Mouse (Mus musculus): Measurements from ENCODE around the gene Mapkapk5. TPM values are rescaled to one million over a fixed set of nuclear protein-coding genes. Genes with fewer than 3 reads are reported as not detected.
"Not testable (repeated sequence)": the region's sequence is repeated elsewhere in the genome, so short reads cannot be mapped to it uniquely, and the experiment has no call there.

Mapkapk5 gene
- polyA plus RNA-seq, 1 experiment from 2014 or later: 68.8 TPM

DNA sequence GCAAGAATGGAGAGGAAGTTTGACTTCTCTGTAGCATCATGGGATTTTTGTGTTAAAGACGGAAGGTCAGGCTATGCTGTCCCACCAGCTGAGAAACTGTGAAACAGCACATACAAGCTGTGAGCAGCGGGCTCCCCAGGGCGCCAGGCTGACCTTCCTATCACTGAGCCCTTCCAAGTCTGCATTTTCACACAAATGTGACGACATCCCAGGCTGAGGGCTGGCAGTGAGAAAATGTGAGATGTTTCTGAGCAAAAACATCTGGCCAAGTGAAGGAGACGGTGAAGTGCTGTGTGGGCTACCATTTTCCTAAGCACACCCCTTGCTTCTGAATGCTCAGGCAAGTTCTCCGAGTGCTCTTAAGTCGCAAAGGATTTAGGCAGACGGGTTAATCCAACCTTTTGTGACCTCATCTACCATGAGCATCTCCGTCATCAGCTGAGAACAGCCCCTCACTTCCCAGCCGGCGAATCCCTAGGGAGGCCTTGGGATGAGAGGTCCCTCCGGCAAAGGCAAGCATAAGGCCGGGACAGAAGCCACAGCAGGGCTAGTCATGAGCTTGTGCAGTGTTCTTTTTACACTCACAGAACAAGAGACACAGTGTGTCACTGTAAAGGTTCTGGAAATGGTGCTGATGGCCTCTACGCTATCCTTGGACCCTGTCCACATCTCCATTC is 19.8 kb downstream of the Mapkapk5 start:
- peaks cover 85% of the 10 kb centered on the region for H3K36me3 ChIP-seq (ENCODE audit: control insufficient read depth, insufficient read depth, low read length)
- no peak overlapping the region for H3K4me2 ChIP-seq (ENCODE audit: low read length)
- H3K4me3 ChIP-seq (replicated peaks; ENCODE audit: low read depth, low read length): no peak overlapping the region
- 90% methylated on average over 14 of the region's 14 CpGs for WGBS
- H3K9me3 ChIP-seq (ENCODE audit: control insufficient read depth, low read length): no peaks in the 10 kb centered on the region
- no peak overlapping the region for H3K27ac ChIP-seq (replicated peaks; ENCODE audit: low read depth, low read length)
- no peaks in the 10 kb centered on the region for H3K27me3 ChIP-seq (ENCODE audit: control insufficient read depth, insufficient read depth, low read length)
- no peak for ATAC-seq (ENCODE audit: low FRiP score, low TSS enrichment)
- no peak for DNase-seq
- H3K9ac ChIP-seq (replicated peaks; ENCODE audit: low read length): no peak overlapping the region
- H3K4me1 ChIP-seq (ENCODE audit: control insufficient read depth, insufficient read depth, low read length): no peaks in the 10 kb centered on the region

DNA sequence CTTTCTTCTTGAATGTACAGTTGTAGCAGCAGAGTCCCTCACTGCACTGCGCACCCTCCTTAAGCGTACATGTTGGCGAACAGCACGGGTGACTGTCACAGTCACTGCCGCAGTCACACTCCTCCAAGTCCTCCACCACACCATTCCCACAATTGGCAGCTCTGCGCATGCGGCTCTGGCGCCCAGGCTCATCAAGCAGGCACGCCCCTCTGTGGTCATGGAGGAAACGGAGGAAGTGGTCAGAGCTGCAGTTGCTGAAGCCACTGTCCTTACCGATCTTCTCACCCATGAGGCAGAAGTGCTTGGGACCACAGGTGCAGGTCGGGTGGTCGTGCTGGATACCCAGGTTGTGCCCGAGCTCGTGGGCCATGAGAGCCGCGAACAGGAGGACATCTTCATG is 25.9 kb downstream of the Mapkapk5 start:
- not testable (repeated sequence) for ATAC-seq (ENCODE audit: low FRiP score, low TSS enrichment); H3K4me1 ChIP-seq (ENCODE audit: control insufficient read depth, insufficient read depth, low read length); DNase-seq; H3K9ac ChIP-seq (replicated peaks; ENCODE audit: low read length); H3K27me3 ChIP-seq (ENCODE audit: control insufficient read depth, insufficient read depth, low read length); H3K4me3 ChIP-seq (replicated peaks; ENCODE audit: low read depth, low read length); H3K4me2 ChIP-seq (ENCODE audit: low read length); H3K27ac ChIP-seq (replicated peaks; ENCODE audit: low read depth, low read length); H3K9me3 ChIP-seq (ENCODE audit: control insufficient read depth, low read length)
- H3K36me3 ChIP-seq (ENCODE audit: control insufficient read depth, insufficient read depth, low read length): peaks cover 56% of the 10 kb centered on the region
- 93% methylated on average over 11 of the region's 17 CpGs for WGBS

DNA sequence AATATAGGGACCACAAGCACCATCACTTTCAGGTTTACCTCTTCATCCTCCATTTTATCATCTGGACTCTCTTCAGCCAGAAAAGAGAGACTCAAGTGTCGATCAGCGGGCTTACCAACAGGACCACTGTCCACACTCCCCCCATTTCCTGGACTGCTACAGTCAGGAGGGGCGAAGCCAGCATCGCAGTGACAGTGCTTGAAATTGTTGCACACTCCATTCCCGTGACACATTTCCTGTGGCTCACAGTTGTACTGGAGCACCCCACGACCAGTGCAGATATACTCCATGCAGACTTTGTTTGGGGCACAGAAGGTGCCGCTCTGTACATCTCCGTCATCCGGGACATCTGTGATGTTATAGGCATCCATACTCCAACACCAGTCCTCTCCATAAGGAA is 26.7 kb downstream of the Mapkapk5 start:
- Histone ChIP-seq H3K9me3 (ENCODE audit: control insufficient read depth, low read length) (no peaks in the 10 kb centered on the region), H3K4me2 (ENCODE audit: low read length) (no peak overlapping the region), H3K36me3 (ENCODE audit: control insufficient read depth, insufficient read depth, low read length) (peaks cover 48% of the 10 kb centered on the region), H3K9ac (replicated peaks; ENCODE audit: low read length) (no peak overlapping the region), H3K27me3 (ENCODE audit: control insufficient read depth, insufficient read depth, low read length) (no peaks in the 10 kb centered on the region), H3K27ac (replicated peaks; ENCODE audit: low read depth, low read length) (no peak overlapping the region), H3K4me3 (replicated peaks; ENCODE audit: low read depth, low read length) (no peak overlapping the region), H3K4me1 (ENCODE audit: control insufficient read depth, insufficient read depth, low read length) (no peaks in the 10 kb centered on the region)
- ATAC-seq (ENCODE audit: low FRiP score, low TSS enrichment) (no peak), DNase-seq (no peak)
- WGBS: 95% methylated on average over 9 of the region's 9 CpGs

DNA sequence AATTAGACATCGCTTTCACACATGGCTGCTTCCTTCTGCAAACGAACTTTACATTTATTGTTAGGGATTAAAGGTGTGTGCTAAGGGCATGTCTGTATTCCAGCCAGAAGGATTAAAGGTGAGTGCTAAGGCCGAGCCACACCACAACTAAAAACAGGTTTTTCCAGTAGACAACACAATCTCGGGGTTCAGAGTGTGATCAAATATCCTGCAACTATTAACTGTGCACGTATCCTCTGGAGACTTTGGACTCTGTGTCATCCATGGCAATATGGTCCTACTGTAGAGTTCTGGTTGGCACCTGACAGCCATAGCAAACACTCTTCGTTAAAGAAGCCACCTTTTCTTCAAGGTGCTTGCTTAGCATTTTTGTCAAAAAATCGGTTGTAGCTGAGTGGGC is 35.7 kb downstream of the Mapkapk5 start:
- Histone ChIP-seq H3K4me2 (ENCODE audit: low read length) (no peak overlapping the region), H3K27ac (replicated peaks; ENCODE audit: low read depth, low read length) (no peak overlapping the region), H3K4me3 (replicated peaks; ENCODE audit: low read depth, low read length) (no peak overlapping the region), H3K9ac (replicated peaks; ENCODE audit: low read length) (no peak overlapping the region), H3K4me1 (ENCODE audit: control insufficient read depth, insufficient read depth, low read length) (no peaks in the 10 kb centered on the region), H3K27me3 (ENCODE audit: control insufficient read depth, insufficient read depth, low read length) (no peaks in the 10 kb centered on the region), H3K9me3 (ENCODE audit: control insufficient read depth, low read length) (no peaks in the 10 kb centered on the region), H3K36me3 (ENCODE audit: control insufficient read depth, insufficient read depth, low read length) (no peaks in the 10 kb centered on the region)
- 82% methylated on average over 7 of the region's 7 CpGs for WGBS
- no peak for DNase-seq
- no peak for ATAC-seq (ENCODE audit: low FRiP score, low TSS enrichment)

DNA sequence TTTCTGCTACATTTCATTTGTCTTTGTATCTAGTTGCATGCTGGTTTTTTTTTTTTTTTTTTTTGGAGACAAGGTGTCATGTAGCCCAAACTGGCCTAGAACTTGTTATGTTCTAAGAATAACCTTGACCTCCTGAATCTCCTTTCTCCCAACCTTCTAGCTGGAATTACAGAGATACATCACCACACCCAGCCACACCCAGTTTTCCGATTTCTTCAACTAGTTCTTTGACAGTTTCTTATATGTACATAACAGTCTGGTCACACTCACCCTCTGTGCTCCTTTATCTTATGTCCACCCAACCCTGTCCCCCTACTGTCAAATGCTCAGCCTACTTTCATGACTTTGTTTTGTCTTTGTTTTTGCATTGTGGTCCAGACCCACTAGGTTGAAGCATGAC is 38.9 kb downstream of the Mapkapk5 start:
- no peaks in the 10 kb centered on the region for H3K27me3 ChIP-seq (ENCODE audit: control insufficient read depth, insufficient read depth, low read length)
- DNase-seq (no peak), ATAC-seq (ENCODE audit: low FRiP score, low TSS enrichment) (no peak)
- no peaks in the 10 kb centered on the region for H3K36me3 ChIP-seq (ENCODE audit: control insufficient read depth, insufficient read depth, low read length)
- no peak overlapping the region for H3K9ac ChIP-seq (replicated peaks; ENCODE audit: low read length)
- no peak overlapping the region for H3K4me2 ChIP-seq (ENCODE audit: low read length)
- WGBS: 95% methylated on average over 1 of the region's 1 CpGs
- H3K4me3 ChIP-seq (replicated peaks; ENCODE audit: low read depth, low read length): no peak overlapping the region
- H3K27ac ChIP-seq (replicated peaks; ENCODE audit: low read depth, low read length): no peak overlapping the region
- H3K9me3 ChIP-seq (ENCODE audit: control insufficient read depth, low read length): no peaks in the 10 kb centered on the region
- H3K4me1 ChIP-seq (ENCODE audit: control insufficient read depth, insufficient read depth, low read length): no peaks in the 10 kb centered on the region

DNA sequence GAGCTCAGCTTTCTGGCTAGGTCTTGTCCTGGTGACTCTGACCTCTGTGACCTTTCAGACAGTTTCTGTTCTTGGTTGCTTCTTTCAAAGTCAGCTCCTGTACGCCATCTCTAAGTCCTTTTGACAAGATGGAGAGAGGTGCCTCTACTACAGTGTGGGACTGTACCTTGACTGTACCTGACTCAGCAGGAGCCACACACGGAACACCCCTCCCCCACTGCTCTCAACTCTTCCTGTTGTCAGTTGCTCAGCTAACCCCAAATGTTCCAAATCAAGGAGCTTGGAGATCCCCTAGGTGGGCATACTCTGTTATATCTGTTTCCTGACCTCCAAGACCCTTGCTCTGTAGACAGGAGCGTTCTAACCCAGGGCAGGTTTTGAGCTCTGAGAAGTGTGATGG is 42.5 kb downstream of the Mapkapk5 start, which contains the start of gene Adam1b:
Gene Adam1b (minus strand): TSS at position 205 of the 400 bp plus-strand sequence.
- WGBS: 87% methylated on average over 3 of the region's 3 CpGs
- no peak within 1 kb of the TSS for H3K4me2 ChIP-seq (ENCODE audit: low read length)
- H3K27me3 ChIP-seq (ENCODE audit: control insufficient read depth, insufficient read depth, low read length): no peaks in the 10 kb centered on the region
- H3K27ac ChIP-seq (replicated peaks; ENCODE audit: low read depth, low read length): no peak within 1 kb of the TSS
- DNase-seq (no peak), ATAC-seq (ENCODE audit: low FRiP score, low TSS enrichment) (no peak)
- no peak within 1 kb of the TSS for H3K4me3 ChIP-seq (replicated peaks; ENCODE audit: low read depth, low read length)
- no peaks in the 10 kb centered on the region for H3K9me3 ChIP-seq (ENCODE audit: control insufficient read depth, low read length)
- no peak within 1 kb of the TSS for H3K9ac ChIP-seq (replicated peaks; ENCODE audit: low read length)
- no peaks in the 10 kb centered on the region for H3K4me1 ChIP-seq (ENCODE audit: control insufficient read depth, insufficient read depth, low read length)
- no peaks in the 10 kb centered on the region for H3K36me3 ChIP-seq (ENCODE audit: control insufficient read depth, insufficient read depth, low read length)

DNA sequence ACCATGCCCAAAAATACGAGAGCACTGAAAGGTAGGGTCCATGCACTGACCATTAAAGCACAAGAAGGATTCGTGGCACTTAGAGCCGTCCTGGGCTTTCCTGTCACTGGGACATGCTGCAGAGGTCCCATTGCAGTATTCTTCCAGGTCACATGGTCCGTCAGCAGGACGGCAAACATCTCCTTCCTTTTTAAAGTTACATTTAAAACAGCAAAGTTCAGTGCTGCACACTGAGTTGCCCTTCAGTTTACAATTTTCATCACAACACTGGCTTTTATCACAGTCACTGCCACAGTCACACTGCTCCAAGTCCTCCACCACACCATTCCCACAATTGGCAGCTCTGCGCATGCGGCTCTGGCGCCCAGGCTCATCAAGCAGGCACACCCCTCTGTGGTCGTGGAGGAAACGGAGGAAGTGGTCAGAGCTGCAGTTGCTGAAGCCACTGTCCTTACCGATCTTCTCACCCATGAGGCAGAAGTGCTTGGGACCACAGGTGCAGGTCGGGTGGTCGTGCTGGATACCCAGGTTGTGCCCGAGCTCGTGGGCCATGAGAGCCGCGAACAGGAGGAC is 44.2 kb downstream of the Mapkapk5 start:
- H3K9me3 ChIP-seq (ENCODE audit: control insufficient read depth, low read length); ATAC-seq (ENCODE audit: low FRiP score, low TSS enrichment): not testable (repeated sequence)
- 85% methylated on average over 10 of the region's 17 CpGs for WGBS

DNA sequence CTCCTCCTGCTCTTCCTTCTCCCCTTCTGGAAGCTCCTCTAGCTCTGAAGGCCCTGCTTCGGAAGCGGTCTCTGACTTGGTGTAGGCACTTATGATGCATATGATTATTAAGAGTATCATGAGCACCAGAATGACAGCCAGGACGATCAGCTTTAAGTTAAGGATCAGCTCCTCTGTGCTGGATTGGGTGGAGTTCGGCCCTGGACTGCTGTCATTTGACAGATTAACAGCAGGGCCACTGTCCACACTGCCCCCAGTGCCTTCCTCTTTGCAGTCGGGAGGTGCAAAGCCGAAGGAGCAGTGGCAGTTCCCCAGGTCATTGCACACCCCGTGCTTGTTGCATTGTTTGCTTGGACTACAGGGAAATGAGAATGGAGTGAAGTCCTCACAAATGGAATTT is 45.0 kb downstream of the Mapkapk5 start:
- no peak for ATAC-seq (ENCODE audit: low FRiP score, low TSS enrichment)
- 82% methylated on average over 7 of the region's 7 CpGs for WGBS
- H3K4me2 ChIP-seq (ENCODE audit: low read length): no peak overlapping the region

More for the DNA sequence above, 44.2 kb downstream of the Mapkapk5 start:
- H3K27ac ChIP-seq (replicated peaks; ENCODE audit: low read depth, low read length); H3K27me3 ChIP-seq (ENCODE audit: control insufficient read depth, insufficient read depth, low read length); H3K4me1 ChIP-seq (ENCODE audit: control insufficient read depth, insufficient read depth, low read length); DNase-seq; H3K9ac ChIP-seq (replicated peaks; ENCODE audit: low read length); H3K36me3 ChIP-seq (ENCODE audit: control insufficient read depth, insufficient read depth, low read length); H3K4me2 ChIP-seq (ENCODE audit: low read length); H3K4me3 ChIP-seq (replicated peaks; ENCODE audit: low read depth, low read length): not testable (repeated sequence)

DNA sequence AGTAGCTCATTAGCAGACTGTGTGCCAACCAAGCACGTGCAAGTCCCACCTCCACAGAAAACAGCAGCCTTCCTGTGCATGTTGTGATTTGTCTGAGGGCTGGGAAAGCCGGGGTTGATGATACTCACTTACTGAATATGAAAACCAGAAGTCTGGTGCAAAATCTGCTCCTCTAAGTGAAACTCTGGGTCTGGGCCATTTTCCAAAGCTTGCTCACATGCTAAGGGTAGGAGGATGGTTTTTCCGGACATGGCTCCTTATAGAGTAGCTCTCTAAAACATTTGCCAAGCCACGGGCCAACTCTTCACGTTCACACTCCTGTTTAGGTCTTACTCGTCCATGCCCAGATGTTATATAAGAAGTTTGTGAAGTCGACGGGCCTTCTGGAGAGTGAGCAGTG is 52.4 kb downstream of the Mapkapk5 start:
- Histone ChIP-seq H3K27ac (replicated peaks; ENCODE audit: low read depth, low read length) (no peak overlapping the region), H3K9ac (replicated peaks; ENCODE audit: low read length) (no peak overlapping the region), H3K27me3 (ENCODE audit: control insufficient read depth, insufficient read depth, low read length) (no peaks in the 10 kb centered on the region), H3K9me3 (ENCODE audit: control insufficient read depth, low read length) (no peaks in the 10 kb centered on the region), H3K36me3 (ENCODE audit: control insufficient read depth, insufficient read depth, low read length) (no peaks in the 10 kb centered on the region), H3K4me1 (ENCODE audit: control insufficient read depth, insufficient read depth, low read length) (no peaks in the 10 kb centered on the region), H3K4me2 (ENCODE audit: low read length) (no peak overlapping the region), H3K4me3 (replicated peaks; ENCODE audit: low read depth, low read length) (no peak overlapping the region)
- 80% methylated on average over 8 of the region's 8 CpGs for WGBS
- ATAC-seq (ENCODE audit: low FRiP score, low TSS enrichment): no peak
- no peak for DNase-seq

More for the DNA sequence above, 45.0 kb downstream of the Mapkapk5 start:
- Histone ChIP-seq H3K9me3 (ENCODE audit: control insufficient read depth, low read length) (no peaks in the 10 kb centered on the region), H3K27me3 (ENCODE audit: control insufficient read depth, insufficient read depth, low read length) (no peaks in the 10 kb centered on the region), H3K27ac (replicated peaks; ENCODE audit: low read depth, low read length) (no peak overlapping the region), H3K9ac (replicated peaks; ENCODE audit: low read length) (no peak overlapping the region), H3K36me3 (ENCODE audit: control insufficient read depth, insufficient read depth, low read length) (no peaks in the 10 kb centered on the region), H3K4me1 (ENCODE audit: control insufficient read depth, insufficient read depth, low read length) (no peaks in the 10 kb centered on the region), H3K4me3 (replicated peaks; ENCODE audit: low read depth, low read length) (no peak overlapping the region)
- DNase-seq: no peak
